Mouse (Mus musculus) forebrain, embryonic 15.5 days (tissue): ENCODE results near the gene Krtap29-1. TPM values are rescaled to one million over a fixed set of nuclear protein-coding genes. Genes with fewer than 3 reads are reported as not detected.

Experiments
- ATAC-seq: fragments of 200-750 bp; cut with Nextera tagmentation; replicated peaks from 2 replicates; pipeline ENCODE4 v1.8.0; 2017; ENCODE audit warnings: mild to moderate bottlenecking, moderate TSS enrichment, moderate library complexity
- H3K27ac ChIP-seq: fragments of 300-500 bp; sonication (generic); replicated peaks from 2 replicates; pipeline ENCODE4 v1.5.1; 2015; ENCODE audit warnings: mild to moderate bottlenecking, inconsistent platforms
- H3K27me3 ChIP-seq: fragments of 300-500 bp; sonication (generic); 2 replicates; pipeline ENCODE4 v1.6.1; 2015; ENCODE audit warnings: inconsistent platforms
- H3K36me3 ChIP-seq: fragments of 300-500 bp; sonication (generic); 2 replicates; pipeline ENCODE4 v1.6.1; 2015; ENCODE audit warnings: mild to moderate bottlenecking, inconsistent platforms
- H3K4me1 ChIP-seq: fragments of 300-500 bp; sonication (generic); 2 replicates; pipeline ENCODE4 v1.6.1; 2015; ENCODE audit warnings: inconsistent platforms
- H3K4me2 ChIP-seq: fragments of 300-500 bp; sonication (generic); replicated peaks from 2 replicates; pipeline ENCODE4 v1.6.1; 2015; ENCODE audit warnings: mild to moderate bottlenecking, inconsistent platforms
- H3K4me3 ChIP-seq: fragments of 300-500 bp; sonication (generic); 2 replicates; pipeline ENCODE4 v1.5.1; 2015; ENCODE audit warnings: mild to moderate bottlenecking, inconsistent platforms
- H3K9ac ChIP-seq: fragments of 300-500 bp; sonication (generic); replicated peaks from 2 replicates; pipeline ENCODE4 v1.6.1; 2015; ENCODE audit warnings: mild to moderate bottlenecking, inconsistent platforms
- H3K9me3 ChIP-seq: fragments of 300-500 bp; sonication (generic); 2 replicates; pipeline ENCODE4 v1.6.1; 2016; ENCODE audit warnings: inconsistent platforms
- WGBS: fragments of 180-500 bp; shearing (Covaris S2); methylation state at CpG from one replicate; pipeline ENCODE4 v1.1.7; 2015; ENCODE audit warnings: mixed read lengths; 5-methylcytosine and 5-hydroxymethylcytosine counted together
- polyA plus RNA-seq: library from polyadenylated mRNA; unstranded; fragments of >200 nt; fragmentation: Nextera tagmentation; extraction: Ambion mirVana; gene quantifications from 2 replicates; pipeline ENCODE4 v1.2.1, GENCODE M21; 2015

The Krtap29-1 gene
- not detected in 2 replicates for polyA plus RNA-seq

GRCm38 (mm10) chr11:99978953-99979352 lies at the start of gene Krtap29-1:
TSS of gene Krtap29-1 (minus strand) at chr11:99979053.
- Histone ChIP-seq H3K4me1 (no peaks in the 10 kb centered on the region), H3K36me3 (no peaks in the 10 kb centered on the region), H3K27ac (no peak within 1 kb of the TSS), H3K4me3 (no peak within 1 kb of the TSS), H3K27me3 (no peaks in the 10 kb centered on the region), H3K9me3 (no peaks in the 10 kb centered on the region), H3K4me2 (no peak within 1 kb of the TSS), H3K9ac (no peak within 1 kb of the TSS)
- ATAC-seq: no peak
- whole genome bisulfite sequencing: 77% methylated on average over 5 of the region's 5 CpGs

- no peak overlapping the region for H3K4me3 ChIP-seq
- H3K27ac ChIP-seq: no peak overlapping the region
- no peak overlapping the region for H3K9ac ChIP-seq
- 84% methylated on average over 5 of the region's 5 CpGs for WGBS
- H3K4me2 ChIP-seq: no peak overlapping the region
- no peaks in the 10 kb centered on the region for H3K9me3 ChIP-seq
- no peaks in the 10 kb centered on the region for H3K4me1 ChIP-seq
- ATAC-seq: no peak
- no peaks in the 10 kb centered on the region for H3K27me3 ChIP-seq
- H3K36me3 ChIP-seq: no peaks in the 10 kb centered on the region
Observed at GRCm38 (mm10) chr11:100021438-100021837, 42.6 kb upstream of the Krtap29-1 start.

GRCm38 (mm10) chr11:100019466-100019865 lies 40.6 kb upstream of the Krtap29-1 start:
- ATAC-seq: no peak
- Histone ChIP-seq H3K36me3 (no peaks in the 10 kb centered on the region), H3K4me3 (no peak overlapping the region), H3K4me2 (no peak overlapping the region), H3K27ac (no peak overlapping the region), H3K9me3 (no peaks in the 10 kb centered on the region), H3K27me3 (no peaks in the 10 kb centered on the region), H3K9ac (no peak overlapping the region), H3K4me1 (no peaks in the 10 kb centered on the region)
- 94% methylated on average over 1 of the region's 1 CpGs for WGBS

GRCm38 (mm10) chr11:100016112-100016511 lies 37.3 kb upstream of the Krtap29-1 start, which contains the start of gene Krt33a:
TSS of gene Krt33a (minus strand) at chr11:100016212.
- Histone ChIP-seq H3K9ac (no peak within 1 kb of the TSS), H3K4me3 (no peak within 1 kb of the TSS), H3K27me3 (no peaks in the 10 kb centered on the region), H3K27ac (no peak within 1 kb of the TSS), H3K4me2 (no peak within 1 kb of the TSS), H3K9me3 (no peaks in the 10 kb centered on the region), H3K4me1 (no peaks in the 10 kb centered on the region), H3K36me3 (no peaks in the 10 kb centered on the region)
- 83% methylated on average over 4 of the region's 4 CpGs for WGBS
- ATAC-seq: no peak

GRCm38 (mm10) chr11:100013691-100014171 lies 34.9 kb upstream of the Krtap29-1 start:
- no peak overlapping the region for H3K9ac ChIP-seq
- no peak overlapping the region for H3K4me3 ChIP-seq
- no peaks in the 10 kb centered on the region for H3K27me3 ChIP-seq
- H3K9me3 ChIP-seq: no peaks in the 10 kb centered on the region
- H3K4me2 ChIP-seq: no peak overlapping the region
- ATAC-seq: no peak
- H3K27ac ChIP-seq: no peak overlapping the region
- H3K4me1 ChIP-seq: no peaks in the 10 kb centered on the region
- WGBS: 77% methylated on average over 4 of the region's 4 CpGs
- no peaks in the 10 kb centered on the region for H3K36me3 ChIP-seq

- Histone ChIP-seq H3K9me3 (no peaks in the 10 kb centered on the region), H3K36me3 (no peaks in the 10 kb centered on the region), H3K4me2 (no peak overlapping the region), H3K4me1 (no peaks in the 10 kb centered on the region), H3K27ac (no peak overlapping the region), H3K4me3 (no peak overlapping the region), H3K9ac (no peak overlapping the region), H3K27me3 (no peaks in the 10 kb centered on the region)
- ATAC-seq: no peak
- WGBS: 87% methylated on average over 5 of the region's 5 CpGs
Observed at GRCm38 (mm10) chr11:100010682-100011081, 31.8 kb upstream of the Krtap29-1 start.

GRCm38 (mm10) chr11:100008336-100008735 lies 29.5 kb upstream of the Krtap29-1 start:
- Histone ChIP-seq H3K27ac (no peak overlapping the region), H3K4me2 (no peak overlapping the region), H3K36me3 (no peaks in the 10 kb centered on the region), H3K4me1 (no peaks in the 10 kb centered on the region), H3K27me3 (no peaks in the 10 kb centered on the region), H3K4me3 (no peak overlapping the region), H3K9me3 (no peaks in the 10 kb centered on the region), H3K9ac (no peak overlapping the region)
- no peak for ATAC-seq
- 86% methylated on average over 5 of the region's 5 CpGs for WGBS

GRCm38 (mm10) chr11:100006624-100007023 lies 27.8 kb upstream of the Krtap29-1 start:
- Histone ChIP-seq H3K9me3 (no peaks in the 10 kb centered on the region), H3K9ac (no peak overlapping the region), H3K4me1 (no peaks in the 10 kb centered on the region), H3K27ac (no peak overlapping the region), H3K4me3 (no peak overlapping the region), H3K36me3 (no peaks in the 10 kb centered on the region), H3K27me3 (no peaks in the 10 kb centered on the region), H3K4me2 (no peak overlapping the region)
- WGBS: 54% methylated on average over 3 of the region's 3 CpGs
- no peak for ATAC-seq

- no peaks in the 10 kb centered on the region for H3K27me3 ChIP-seq
- no peak for ATAC-seq
- H3K4me2 ChIP-seq: no peak overlapping the region
- no peaks in the 10 kb centered on the region for H3K4me1 ChIP-seq
- no peak overlapping the region for H3K27ac ChIP-seq
- no peak overlapping the region for H3K9ac ChIP-seq
- WGBS: 89% methylated on average over 8 of the region's 8 CpGs
- H3K9me3 ChIP-seq: no peaks in the 10 kb centered on the region
- no peak overlapping the region for H3K4me3 ChIP-seq
- H3K36me3 ChIP-seq: no peaks in the 10 kb centered on the region
Observed at GRCm38 (mm10) chr11:100005905-100006304, 27.1 kb upstream of the Krtap29-1 start.

- no peaks in the 10 kb centered on the region for H3K36me3 ChIP-seq
- H3K27me3 ChIP-seq: no peaks in the 10 kb centered on the region
- no peak overlapping the region for H3K4me2 ChIP-seq
- no peak overlapping the region for H3K27ac ChIP-seq
- no peak overlapping the region for H3K9ac ChIP-seq
- H3K4me1 ChIP-seq: no peaks in the 10 kb centered on the region
- H3K9me3 ChIP-seq: no peaks in the 10 kb centered on the region
- 25% methylated on average over 6 of the region's 6 CpGs for WGBS
- H3K4me3 ChIP-seq: no peak overlapping the region
- no peak for ATAC-seq
Observed at GRCm38 (mm10) chr11:100004846-100005245, 26.0 kb upstream of the Krtap29-1 start.

- Histone ChIP-seq H3K4me3 (no peak overlapping the region), H3K27ac (no peak overlapping the region), H3K4me1 (no peaks in the 10 kb centered on the region), H3K9ac (no peak overlapping the region), H3K4me2 (no peak overlapping the region), H3K9me3 (no peaks in the 10 kb centered on the region), H3K36me3 (no peaks in the 10 kb centered on the region), H3K27me3 (no peaks in the 10 kb centered on the region)
- 97% methylated on average over 7 of the region's 7 CpGs for WGBS
- ATAC-seq: no peak
Observed at GRCm38 (mm10) chr11:99999091-99999490, 20.2 kb upstream of the Krtap29-1 start.

- H3K27ac ChIP-seq: no peak overlapping the region
- H3K9me3 ChIP-seq: no peaks in the 10 kb centered on the region
- no peak for ATAC-seq
- no peak overlapping the region for H3K4me3 ChIP-seq
- H3K36me3 ChIP-seq: no peaks in the 10 kb centered on the region
- H3K27me3 ChIP-seq: no peaks in the 10 kb centered on the region
- WGBS: 80% methylated on average over 4 of the region's 4 CpGs
- H3K4me1 ChIP-seq: 0 out of 2 replicates have a peak, but pooled peaks cover 5% of the 10 kb centered on the region
- no peak overlapping the region for H3K4me2 ChIP-seq
- no peak overlapping the region for H3K9ac ChIP-seq
Observed at GRCm38 (mm10) chr11:99994384-99994661, 15.5 kb upstream of the Krtap29-1 start.

- ATAC-seq: no peak
- no peaks in the 10 kb centered on the region for H3K36me3 ChIP-seq
- no peaks in the 10 kb centered on the region for H3K9me3 ChIP-seq
- H3K9ac ChIP-seq: no peak within 1 kb of the TSS
- H3K27ac ChIP-seq: no peak within 1 kb of the TSS
- no peaks in the 10 kb centered on the region for H3K27me3 ChIP-seq
- 25% methylated on average over 24 of the region's 26 CpGs for WGBS
- 0 out of 2 replicates have a peak, but pooled peaks cover 5% of the 10 kb centered on the region for H3K4me1 ChIP-seq
- peak within 1 kb of the TSS; percentile 32 for H3K4me2 ChIP-seq
- H3K4me3 ChIP-seq: peak within 1 kb of the TSS; percentile 14
Observed at GRCm38 (mm10) chr11:99993620-99994383, 14.9 kb upstream of the Krtap29-1 start, which contains the start of gene Krtap17-1. TSS of gene Krtap17-1 (minus strand) at chr11:99993994.
